Mouse (Mus musculus): ENCODE measurements around the gene Gm20388. TPM values are rescaled to one million over a fixed set of nuclear protein-coding genes. Genes with fewer than 3 reads are reported as not detected.

Gene Gm20388
- total and polyA plus RNA-seq, 3 experiments, result 0.02 to 0.05 TPM; not detected in 1

GRCm38 (mm10) chr8:121850436-121850820 is 1939.8 kb downstream of the Gm20388 start:
- Histone ChIP-seq H3K9me3 (replicated peaks) (no peaks in the 10 kb centered on the region), H3K27me3 (ENCODE audit: insufficient read depth, low read length) (peaks cover 31% of the 10 kb centered on the region), H3K4me3 (ENCODE audit: low read depth, low read length) (peak overlapping the region; percentile 5; the same call in 1 of the 2 replicates), H3K4me1 (ENCODE audit: insufficient read depth, low read depth, low read length) (peaks cover 54% of the 10 kb centered on the region), H3K36me3 (replicated peaks) (no peaks in the 10 kb centered on the region)
- no peak for DNase-seq (ENCODE audit: low spot score)
- no peak for TF ChIP-seq GATA2 (IDR thresholded peaks at IDR 0.05; ENCODE audit: borderline replicate concordance, low read depth, low read length)
- no peak for TF ChIP-seq TAL1 (conservative IDR thresholded peaks at IDR 0.05; ENCODE audit: low read depth, low read length)
- no peak for TF ChIP-seq POLR2AphosphoS5 (IDR thresholded peaks at IDR 0.05; ENCODE audit: insufficient replicate concordance, low read depth, low read length)
- no peak for TF ChIP-seq CTCF (IDR thresholded peaks at IDR 0.05; ENCODE audit: low read depth, low read length)
- TF ChIP-seq GATA1 (IDR thresholded peaks at IDR 0.05; ENCODE audit: borderline replicate concordance, low read length), result no peak
- no peak for ATAC-seq (ENCODE audit: extremely low read depth, insufficient number of reproducible peaks, low FRiP score, poor library complexity, severe bottlenecking)

- peaks cover 26% of the 10 kb centered on the region for H3K27me3 ChIP-seq (ENCODE audit: insufficient read depth, low read length)
- no peaks in the 10 kb centered on the region for H3K9me3 ChIP-seq (replicated peaks)
- H3K4me3 ChIP-seq (ENCODE audit: low read depth, low read length), result peak overlapping the region; percentile 65; the same call in 1 of the 2 replicates
- peak; percentile 85 for ATAC-seq (ENCODE audit: extremely low read depth, insufficient number of reproducible peaks, low FRiP score, poor library complexity, severe bottlenecking)
- peaks cover 54% of the 10 kb centered on the region for H3K4me1 ChIP-seq (ENCODE audit: insufficient read depth, low read depth, low read length)
- H3K36me3 ChIP-seq (replicated peaks), result no peaks in the 10 kb centered on the region
- peak; percentile 72 for DNase-seq (ENCODE audit: low spot score)
- no peak for TF ChIP-seq GATA1 (IDR thresholded peaks at IDR 0.05; ENCODE audit: borderline replicate concordance, low read length)
- peak; percentile 98 for TF ChIP-seq CTCF (IDR thresholded peaks at IDR 0.05; ENCODE audit: low read depth, low read length)
Measured at GRCm38 (mm10) chr8:121850821-121851470, 1940.3 kb downstream of the Gm20388 start.

- Histone ChIP-seq H3K4me3 (ENCODE audit: low read depth, low read length) (no peak overlapping the region; the same call in 1 of the 2 replicates), H3K9me3 (replicated peaks) (no peaks in the 10 kb centered on the region), H3K36me3 (replicated peaks) (no peaks in the 10 kb centered on the region), H3K27me3 (ENCODE audit: insufficient read depth, low read length) (peaks cover 22% of the 10 kb centered on the region), H3K4me1 (ENCODE audit: insufficient read depth, low read depth, low read length) (peaks cover 49% of the 10 kb centered on the region)
- DNase-seq (ENCODE audit: low spot score) (no peak), ATAC-seq (ENCODE audit: extremely low read depth, insufficient number of reproducible peaks, low FRiP score, poor library complexity, severe bottlenecking) (no peak)
- TF ChIP-seq CTCF (IDR thresholded peaks at IDR 0.05; ENCODE audit: low read depth, low read length) (no peak), GATA1 (IDR thresholded peaks at IDR 0.05; ENCODE audit: borderline replicate concordance, low read length) (no peak), POLR2AphosphoS5 (IDR thresholded peaks at IDR 0.05; ENCODE audit: insufficient replicate concordance, low read depth, low read length) (no peak), GATA2 (IDR thresholded peaks at IDR 0.05; ENCODE audit: borderline replicate concordance, low read depth, low read length) (no peak), TAL1 (conservative IDR thresholded peaks at IDR 0.05; ENCODE audit: low read depth, low read length) (no peak)
Measured at GRCm38 (mm10) chr8:121851716-121852115, 1941.1 kb downstream of the Gm20388 start.

- no peak for TF ChIP-seq CTCF (IDR thresholded peaks at IDR 0.05; ENCODE audit: low read depth, low read length)
- no peak for TF ChIP-seq TAL1 (conservative IDR thresholded peaks at IDR 0.05; ENCODE audit: low read depth, low read length)
- TF ChIP-seq POLR2AphosphoS5 (IDR thresholded peaks at IDR 0.05; ENCODE audit: insufficient replicate concordance, low read depth, low read length), result no peak
- TF ChIP-seq GATA2 (IDR thresholded peaks at IDR 0.05; ENCODE audit: borderline replicate concordance, low read depth, low read length), result no peak
- TF ChIP-seq GATA1 (IDR thresholded peaks at IDR 0.05; ENCODE audit: borderline replicate concordance, low read length), result no peak
- Histone ChIP-seq H3K27me3 (ENCODE audit: insufficient read depth, low read length) (peaks cover 21% of the 10 kb centered on the region), H3K9me3 (replicated peaks) (no peaks in the 10 kb centered on the region), H3K4me1 (ENCODE audit: insufficient read depth, low read depth, low read length) (peaks cover 42% of the 10 kb centered on the region), H3K36me3 (replicated peaks) (no peaks in the 10 kb centered on the region), H3K4me3 (ENCODE audit: low read depth, low read length) (no peak overlapping the region)
- ATAC-seq (ENCODE audit: extremely low read depth, insufficient number of reproducible peaks, low FRiP score, poor library complexity, severe bottlenecking) (no peak), DNase-seq (ENCODE audit: low spot score) (no peak)
Measured at GRCm38 (mm10) chr8:121852464-121852863, 1941.8 kb downstream of the Gm20388 start.

GRCm38 (mm10) chr8:121853586-121853985 is 1942.9 kb downstream of the Gm20388 start:
- ATAC-seq (ENCODE audit: extremely low read depth, insufficient number of reproducible peaks, low FRiP score, poor library complexity, severe bottlenecking) (no peak), DNase-seq (ENCODE audit: low spot score) (no peak)
- H3K9me3 ChIP-seq (replicated peaks), result no peaks in the 10 kb centered on the region
- H3K4me1 ChIP-seq (ENCODE audit: insufficient read depth, low read depth, low read length), result peaks cover 35% of the 10 kb centered on the region
- peaks cover 24% of the 10 kb centered on the region for H3K27me3 ChIP-seq (ENCODE audit: insufficient read depth, low read length)
- no peak overlapping the region for H3K4me3 ChIP-seq (ENCODE audit: low read depth, low read length)
- TF ChIP-seq GATA1 (IDR thresholded peaks at IDR 0.05; ENCODE audit: borderline replicate concordance, low read length) (no peak), POLR2AphosphoS5 (IDR thresholded peaks at IDR 0.05; ENCODE audit: insufficient replicate concordance, low read depth, low read length) (no peak), TAL1 (conservative IDR thresholded peaks at IDR 0.05; ENCODE audit: low read depth, low read length) (no peak), CTCF (IDR thresholded peaks at IDR 0.05; ENCODE audit: low read depth, low read length) (no peak), GATA2 (IDR thresholded peaks at IDR 0.05; ENCODE audit: borderline replicate concordance, low read depth, low read length) (no peak)
- no peaks in the 10 kb centered on the region for H3K36me3 ChIP-seq (replicated peaks)

GRCm38 (mm10) chr8:121856071-121856746 is 1945.6 kb downstream of the Gm20388 start:
- Histone ChIP-seq H3K9me3 (replicated peaks) (no peaks in the 10 kb centered on the region), H3K36me3 (replicated peaks) (no peaks in the 10 kb centered on the region), H3K27me3 (ENCODE audit: insufficient read depth, low read length) (peaks cover 40% of the 10 kb centered on the region), H3K4me3 (ENCODE audit: low read depth, low read length) (no peak overlapping the region), H3K4me1 (ENCODE audit: insufficient read depth, low read depth, low read length) (peaks cover 22% of the 10 kb centered on the region)
- TF ChIP-seq CTCF (IDR thresholded peaks at IDR 0.05; ENCODE audit: low read depth, low read length) (no peak), TAL1 (conservative IDR thresholded peaks at IDR 0.05; ENCODE audit: low read depth, low read length) (no peak), GATA1 (IDR thresholded peaks at IDR 0.05; ENCODE audit: borderline replicate concordance, low read length) (no peak), POLR2AphosphoS5 (IDR thresholded peaks at IDR 0.05; ENCODE audit: insufficient replicate concordance, low read depth, low read length) (no peak), GATA2 (IDR thresholded peaks at IDR 0.05; ENCODE audit: borderline replicate concordance, low read depth, low read length) (no peak)
- ATAC-seq (ENCODE audit: extremely low read depth, insufficient number of reproducible peaks, low FRiP score, poor library complexity, severe bottlenecking) (no peak), DNase-seq (ENCODE audit: low spot score) (no peak)

Data from G1E (cell line).